Mouse (Mus musculus) cerebral cortex, adult 2 months (tissue): Measurements from ENCODE around the gene Gdpd3.

Source experiments
- WGBS: fragments of 180-500 bp; shearing (Covaris S2); methylation state at CpG from one replicate; pipeline ENCODE4 v1.1.7; 2018; 5-methylcytosine and 5-hydroxymethylcytosine counted together

Gene Gdpd3

DNA sequence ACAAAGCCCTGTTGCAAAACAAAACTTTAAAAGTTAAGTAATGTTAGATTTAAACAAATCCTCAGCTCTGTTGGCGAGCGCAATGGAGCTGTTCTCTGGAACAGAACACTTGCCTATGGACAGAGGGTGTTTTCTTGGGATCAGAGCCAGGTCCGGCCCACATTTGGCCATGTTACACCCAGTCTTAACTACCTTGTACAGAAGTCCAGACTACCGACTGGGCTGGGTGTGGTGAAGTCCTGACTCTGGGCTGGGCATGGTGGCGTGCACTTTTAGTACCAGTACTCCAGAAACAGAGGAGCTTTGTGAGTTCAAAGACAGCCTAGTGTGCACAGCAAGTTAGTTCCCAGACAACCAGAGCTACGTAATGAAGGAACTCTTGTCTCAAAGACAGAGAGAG lies 40.8 kb downstream of the Gdpd3 start:
- 72% methylated on average over 6 of the region's 6 CpGs for WGBS

DNA sequence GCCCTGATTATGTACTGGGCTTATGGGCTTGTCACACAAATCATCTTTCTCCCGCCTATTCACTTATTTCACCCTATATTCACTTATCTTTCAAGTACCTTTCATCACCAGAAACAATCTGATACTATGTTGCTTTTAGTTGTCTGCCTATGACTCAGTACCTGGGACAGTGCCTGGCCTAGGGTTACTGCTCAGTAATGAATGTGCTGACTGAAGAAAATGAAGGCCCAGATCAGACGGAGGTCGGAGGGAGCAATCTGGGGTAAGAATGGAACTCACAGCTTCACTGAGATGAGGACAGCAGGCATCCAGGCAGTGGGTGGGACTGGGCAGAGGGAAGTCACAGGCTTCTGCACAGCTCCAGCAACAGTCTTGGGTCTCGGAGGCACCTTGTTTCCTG lies 41.3 kb downstream of the Gdpd3 start:
- 74% methylated on average over 4 of the region's 4 CpGs for WGBS

- WGBS = under 1% methylated on average over 43 of the region's 43 CpGs
Observed at GRCm38 (mm10) chr7:126808703-126809455, 42.7 kb downstream of the Gdpd3 start.

GRCm38 (mm10) chr7:126809723-126810369 lies 43.7 kb downstream of the Gdpd3 start:
- 62% methylated on average over 5 of the region's 5 CpGs for WGBS

DNA sequence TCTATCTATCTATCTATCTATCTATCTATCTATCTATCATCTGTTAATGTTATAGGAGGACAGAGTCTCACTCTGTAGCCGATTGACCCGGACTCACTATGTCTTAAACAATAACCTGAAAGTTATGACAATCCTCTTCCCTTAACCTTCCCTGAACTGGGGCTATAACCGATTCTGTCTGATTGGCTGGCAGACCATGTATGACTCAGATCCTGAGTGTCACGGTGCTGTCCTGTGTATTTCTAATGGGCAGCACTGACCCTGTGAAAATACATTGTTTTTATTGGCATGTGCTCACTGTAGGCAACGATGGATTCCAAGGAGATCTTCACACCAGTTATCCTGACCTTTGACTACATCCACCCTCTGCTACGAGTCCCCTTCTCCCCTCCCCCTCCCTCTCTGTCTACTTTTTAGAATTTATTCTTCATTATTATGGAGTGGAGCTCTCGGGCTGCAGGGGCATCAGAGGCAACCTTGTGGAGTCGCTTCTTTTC lies 49.6 kb downstream of the Gdpd3 start:
- 67% methylated on average over 8 of the region's 8 CpGs for WGBS

- WGBS = 83% methylated on average over 8 of the region's 8 CpGs
Observed at GRCm38 (mm10) chr7:126816494-126816893, 50.4 kb downstream of the Gdpd3 start.

DNA sequence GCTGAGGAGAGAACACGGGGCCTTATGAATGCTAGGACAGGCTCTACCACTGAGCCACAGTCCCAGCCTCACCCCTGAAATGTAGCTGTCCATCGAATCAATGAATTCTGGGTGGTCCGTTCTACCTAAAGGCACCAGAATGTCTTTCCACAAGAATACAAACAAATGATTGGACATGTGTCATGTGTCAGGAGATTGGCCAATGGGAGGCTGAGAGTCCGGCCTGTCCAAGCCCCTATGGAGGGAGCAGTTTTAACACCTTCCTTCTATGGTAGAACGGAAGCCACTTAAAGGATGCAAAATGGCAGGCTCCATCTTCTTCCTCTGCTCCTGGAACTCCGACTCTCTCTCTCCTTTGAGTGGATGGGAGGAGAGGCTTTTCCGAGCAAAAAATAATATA lies 51.5 kb downstream of the Gdpd3 start:
- 87% methylated on average over 7 of the region's 7 CpGs for WGBS

DNA sequence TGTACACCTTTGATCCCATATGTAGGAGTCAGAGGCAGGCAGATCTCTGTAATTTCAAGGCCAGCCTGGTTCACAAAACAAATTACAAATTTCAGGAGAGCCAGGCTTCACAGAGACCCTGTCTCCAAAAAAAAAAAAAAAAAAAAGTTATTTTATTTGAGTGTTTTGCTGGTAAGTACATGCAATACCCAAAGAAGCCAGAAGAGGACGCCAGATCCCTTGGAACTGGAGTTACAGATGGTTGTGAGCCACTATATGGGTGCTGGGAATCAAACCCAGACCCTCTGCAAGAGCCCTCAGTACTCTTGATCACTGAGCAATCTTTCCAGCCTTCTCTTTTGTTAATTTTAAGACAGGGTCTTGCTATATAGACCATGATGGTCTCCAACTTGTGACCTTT lies 52.7 kb downstream of the Gdpd3 start:
- 35% methylated on average over 1 of the region's 1 CpGs for WGBS

GRCm38 (mm10) chr7:126821835-126822511 lies 55.8 kb downstream of the Gdpd3 start:
- 23% methylated on average over 7 of the region's 7 CpGs for WGBS

- 26% methylated on average over 9 of the region's 9 CpGs for WGBS
Observed at GRCm38 (mm10) chr7:126822741-126823140, 56.6 kb downstream of the Gdpd3 start.

GRCm38 (mm10) chr7:126823202-126823711 lies 57.1 kb downstream of the Gdpd3 start:
- 1% methylated on average over 11 of the region's 19 CpGs for WGBS

- 21% methylated on average over 10 of the region's 10 CpGs for WGBS
Observed at GRCm38 (mm10) chr7:126823940-126824339, 57.8 kb downstream of the Gdpd3 start.
